Mouse (Mus musculus) liver, embryonic 12.5 days (tissue): ENCODE measurements at regions not wholly inside any gene's neighbourhood (a gene's known extent, or its start where the extent isn't known, plus 50 kb on each side); places are given as distances from the start of the nearest gene placed in this dataset.

Experiments
- ATAC-seq: fragments of 200-750 bp; cut with Nextera tagmentation; 2 replicates; pipeline ENCODE4 v1.8.0; 2017; ENCODE audit warnings: moderate number of reproducible peaks, mild to moderate bottlenecking, moderate library complexity
- H3K27ac ChIP-seq: fragments of 300-500 bp; sonication (generic); 2 replicates; pipeline ENCODE4 v1.5.1; 2016; ENCODE audit warnings: mild to moderate bottlenecking
- H3K27me3 ChIP-seq: fragments of 300-500 bp; sonication (generic); replicated peaks from 2 replicates; pipeline ENCODE4 v1.6.1; 2016; ENCODE audit warnings: mild to moderate bottlenecking, moderate library complexity
- H3K36me3 ChIP-seq: fragments of 300-500 bp; sonication (generic); 2 replicates; pipeline ENCODE4 v1.6.1; 2016; ENCODE audit warnings: mild to moderate bottlenecking, moderate library complexity
- H3K4me1 ChIP-seq: fragments of 300-500 bp; sonication (generic); 2 replicates; pipeline ENCODE4 v1.6.1; 2016
- H3K4me2 ChIP-seq: fragments of 300-500 bp; sonication (generic); 2 replicates; pipeline ENCODE4 v1.6.1; 2016; ENCODE audit warnings: mild to moderate bottlenecking, moderate library complexity
- H3K4me3 ChIP-seq: fragments of 300-500 bp; sonication (generic); 2 replicates; pipeline ENCODE4 v1.5.1; 2016; ENCODE audit warnings: mild to moderate bottlenecking, moderate library complexity
- H3K9ac ChIP-seq: fragments of 300-500 bp; sonication (generic); 2 replicates; pipeline ENCODE4 v1.6.1; 2016; ENCODE audit warnings: mild to moderate bottlenecking, moderate library complexity
- H3K9me3 ChIP-seq: fragments of 300-500 bp; sonication (generic); replicated peaks from 2 replicates; pipeline ENCODE4 v1.6.1; 2016; ENCODE audit warnings: mild to moderate bottlenecking, moderate library complexity
- WGBS: fragments of 180-500 bp; shearing (Covaris S2); methylation state at CpG from one replicate; pipeline ENCODE4 v1.1.7; 2016; ENCODE audit not compliant: insufficient replicate concordance; 5-methylcytosine and 5-hydroxymethylcytosine counted together

GRCm38 (mm10) chr5:28903805-28904320 is 291.9 kb upstream of the Rnf32 start:
- no peak overlapping the region for H3K9ac ChIP-seq
- no peak overlapping the region for H3K27ac ChIP-seq
- no peaks in the 10 kb centered on the region for H3K9me3 ChIP-seq
- no peaks in the 10 kb centered on the region for H3K36me3 ChIP-seq
- H3K4me3 ChIP-seq, result no peak overlapping the region
- no peak for ATAC-seq
- no peaks in the 10 kb centered on the region for H3K27me3 ChIP-seq
- WGBS, result 42% methylated on average over 3 of the region's 3 CpGs
- H3K4me1 ChIP-seq, result no peaks in the 10 kb centered on the region
- no peak overlapping the region for H3K4me2 ChIP-seq

GRCm38 (mm10) chr5:28892703-28893249 is 303.0 kb upstream of the Rnf32 start:
- H3K4me1 ChIP-seq, result no peaks in the 10 kb centered on the region
- no peak overlapping the region for H3K9ac ChIP-seq
- no peak overlapping the region for H3K4me3 ChIP-seq
- H3K36me3 ChIP-seq, result no peaks in the 10 kb centered on the region
- no peak overlapping the region for H3K27ac ChIP-seq
- WGBS, result 56% methylated on average over 10 of the region's 10 CpGs
- H3K27me3 ChIP-seq, result no peaks in the 10 kb centered on the region
- no peak overlapping the region for H3K4me2 ChIP-seq
- no peaks in the 10 kb centered on the region for H3K9me3 ChIP-seq
- no peak for ATAC-seq

GRCm38 (mm10) chr5:28891988-28892387 is 303.8 kb upstream of the Rnf32 start:
- H3K9ac ChIP-seq, result no peak overlapping the region
- H3K27ac ChIP-seq, result no peak overlapping the region
- no peaks in the 10 kb centered on the region for H3K27me3 ChIP-seq
- WGBS, result 63% methylated on average over 7 of the region's 7 CpGs
- H3K9me3 ChIP-seq, result no peaks in the 10 kb centered on the region
- no peak overlapping the region for H3K4me2 ChIP-seq
- H3K4me1 ChIP-seq, result no peaks in the 10 kb centered on the region
- no peaks in the 10 kb centered on the region for H3K36me3 ChIP-seq
- H3K4me3 ChIP-seq, result no peak overlapping the region
- ATAC-seq, result no peak

GRCm38 (mm10) chr5:28884746-28885365 is 310.9 kb upstream of the Rnf32 start:
- Histone ChIP-seq H3K36me3 (no peaks in the 10 kb centered on the region), H3K27me3 (no peaks in the 10 kb centered on the region), H3K4me1 (no peaks in the 10 kb centered on the region), H3K4me3 (no peak overlapping the region), H3K4me2 (no peak overlapping the region), H3K9ac (no peak overlapping the region), H3K27ac (no peak overlapping the region), H3K9me3 (no peaks in the 10 kb centered on the region)
- ATAC-seq, result no peak
- whole genome bisulfite sequencing, result 63% methylated on average over 5 of the region's 5 CpGs

GRCm38 (mm10) chr5:28876199-28876598 is 319.6 kb upstream of the Rnf32 start:
- Histone ChIP-seq H3K36me3 (no peaks in the 10 kb centered on the region), H3K27me3 (no peaks in the 10 kb centered on the region), H3K9me3 (no peaks in the 10 kb centered on the region), H3K4me3 (no peak overlapping the region), H3K27ac (no peak overlapping the region), H3K4me1 (no peaks in the 10 kb centered on the region), H3K4me2 (no peak overlapping the region), H3K9ac (no peak overlapping the region)
- ATAC-seq, result no peak
- 64% methylated on average over 8 of the region's 8 CpGs for WGBS

GRCm38 (mm10) chr5:28873600-28874265 is 322.1 kb upstream of the Rnf32 start:
- no peaks in the 10 kb centered on the region for H3K4me1 ChIP-seq
- 64% methylated on average over 3 of the region's 3 CpGs for WGBS
- H3K9ac ChIP-seq, result no peak overlapping the region
- no peaks in the 10 kb centered on the region for H3K9me3 ChIP-seq
- H3K4me2 ChIP-seq, result no peak overlapping the region
- H3K27me3 ChIP-seq, result no peaks in the 10 kb centered on the region
- H3K27ac ChIP-seq, result no peak overlapping the region
- H3K4me3 ChIP-seq, result no peak overlapping the region
- ATAC-seq, result no peak
- H3K36me3 ChIP-seq, result no peaks in the 10 kb centered on the region

GRCm38 (mm10) chr5:28859604-28860371 is 336.0 kb upstream of the Rnf32 start:
- Histone ChIP-seq H3K27ac (no peak overlapping the region), H3K9me3 (no peaks in the 10 kb centered on the region), H3K4me1 (no peaks in the 10 kb centered on the region), H3K4me3 (no peak overlapping the region), H3K36me3 (no peaks in the 10 kb centered on the region), H3K27me3 (no peaks in the 10 kb centered on the region), H3K9ac (no peak overlapping the region), H3K4me2 (no peak overlapping the region)
- 65% methylated on average over 9 of the region's 9 CpGs for WGBS
- ATAC-seq, result no peak

GRCm38 (mm10) chr5:28838141-28838925 is 357.5 kb upstream of the Rnf32 start:
- Histone ChIP-seq H3K27me3 (no peaks in the 10 kb centered on the region), H3K4me3 (no peak overlapping the region), H3K4me2 (no peak overlapping the region), H3K9me3 (no peaks in the 10 kb centered on the region), H3K4me1 (no peaks in the 10 kb centered on the region), H3K27ac (no peak overlapping the region), H3K36me3 (no peaks in the 10 kb centered on the region), H3K9ac (no peak overlapping the region)
- 57% methylated on average over 12 of the region's 12 CpGs for WGBS
- ATAC-seq, result no peak

- Histone ChIP-seq H3K4me1 (no peaks in the 10 kb centered on the region), H3K9ac (no peak overlapping the region), H3K36me3 (no peaks in the 10 kb centered on the region), H3K9me3 (no peaks in the 10 kb centered on the region), H3K4me2 (no peak overlapping the region), H3K4me3 (no peak overlapping the region), H3K27me3 (no peaks in the 10 kb centered on the region), H3K27ac (no peak overlapping the region)
- ATAC-seq, result no peak
- 67% methylated on average over 5 of the region's 5 CpGs for WGBS
These were observed 352.0 kb upstream of the Shh start for GRCm38 (mm10) chr5:28819091-28819490.

- H3K4me2 ChIP-seq, result no peak overlapping the region
- H3K9ac ChIP-seq, result no peak overlapping the region
- no peaks in the 10 kb centered on the region for H3K4me1 ChIP-seq
- no peak overlapping the region for H3K4me3 ChIP-seq
- H3K9me3 ChIP-seq, result no peaks in the 10 kb centered on the region
- H3K27me3 ChIP-seq, result no peaks in the 10 kb centered on the region
- no peaks in the 10 kb centered on the region for H3K36me3 ChIP-seq
- 68% methylated on average over 5 of the region's 5 CpGs for WGBS
- no peak overlapping the region for H3K27ac ChIP-seq
- no peak for ATAC-seq
These were observed 340.9 kb upstream of the Shh start for GRCm38 (mm10) chr5:28807950-28808349.

- Histone ChIP-seq H3K4me1 (no peaks in the 10 kb centered on the region), H3K4me3 (no peak overlapping the region), H3K4me2 (no peak overlapping the region), H3K27me3 (no peaks in the 10 kb centered on the region), H3K9me3 (no peaks in the 10 kb centered on the region), H3K36me3 (no peaks in the 10 kb centered on the region), H3K9ac (no peak overlapping the region), H3K27ac (no peak overlapping the region)
- 67% methylated on average over 2 of the region's 2 CpGs for WGBS
- ATAC-seq, result no peak
These were observed 332.4 kb upstream of the Shh start for GRCm38 (mm10) chr5:28799464-28799863.
